Mouse (Mus musculus) left cerebral cortex, adult 11 months (tissue): ENCODE measurements at regions not wholly inside any gene's neighbourhood (a gene's known extent, or its start where the extent isn't known, plus 50 kb on each side); places are given as distances from the start of the nearest gene placed in this dataset.

Experiments
- DNase-seq: peaks from one replicate; pipeline ENCODE4 v3.0.0; 2022; ENCODE audit warnings: low spot score

GRCm38 (mm10) chr1:136781561-136782025, 156.9 kb downstream of the Zfp281 start:
- peak; percentile 16 for DNase-seq

GRCm38 (mm10) chr1:136782261-136782660, 157.6 kb downstream of the Zfp281 start:
- no peak for DNase-seq

- DNase-seq = no peak
Measured at GRCm38 (mm10) chr1:136784178-136784577, 159.5 kb downstream of the Zfp281 start.

GRCm38 (mm10) chr1:136788979-136789513, 164.3 kb downstream of the Zfp281 start:
- no peak for DNase-seq

GRCm38 (mm10) chr1:136791641-136792040, 166.9 kb downstream of the Zfp281 start:
- DNase-seq = no peak
